Mouse (Mus musculus) embryonic facial prominence, embryonic 14.5 days (tissue): Measurements from ENCODE around the gene Arhgef39. TPM values are rescaled to one million over a fixed set of nuclear protein-coding genes. Genes with fewer than 3 reads are reported as not detected.

Source experiments
- ATAC-seq: fragments of 200-750 bp; cut with Nextera tagmentation; 2 replicates; pipeline ENCODE4 v1.8.0; 2017; ENCODE audit warnings: low read depth, moderate number of reproducible peaks, moderate TSS enrichment
- DNase-seq: peaks from one replicate; pipeline ENCODE4 v3.0.0-alpha.2; 2015; ENCODE audit warnings: low spot score
- H3K27ac ChIP-seq: fragments of 300-500 bp; sonication (generic); replicated peaks from 2 replicates; pipeline ENCODE4 v1.5.1; 2014; ENCODE audit warnings: low read depth, mild to moderate bottlenecking, low read length, moderate library complexity
- H3K27me3 ChIP-seq: fragments of 300-500 bp; sonication (generic); replicated peaks from 2 replicates; pipeline ENCODE4 v1.6.1; 2014; ENCODE audit warnings: low read length; ENCODE audit not compliant: control insufficient read depth, insufficient read depth
- H3K36me3 ChIP-seq: fragments of 300-500 bp; sonication (generic); 2 replicates; pipeline ENCODE4 v1.6.1; 2014; ENCODE audit warnings: low read length, mixed read lengths; ENCODE audit not compliant: control insufficient read depth, insufficient read depth
- H3K4me1 ChIP-seq: fragments of 300-500 bp; sonication (generic); 2 replicates; pipeline ENCODE4 v1.6.1; 2014; ENCODE audit warnings: antibody characterized with exemption, low read length; ENCODE audit not compliant: control insufficient read depth, insufficient read depth
- H3K4me2 ChIP-seq: fragments of 300-500 bp; sonication (generic); 2 replicates; pipeline ENCODE4 v1.6.1; 2014; ENCODE audit warnings: low read depth, mild to moderate bottlenecking, low read length, moderate library complexity, mixed read lengths
- H3K4me3 ChIP-seq: fragments of 300-500 bp; sonication (generic); 2 replicates; pipeline ENCODE4 v1.5.1; 2014; ENCODE audit warnings: low read depth, mild to moderate bottlenecking, low read length
- H3K9ac ChIP-seq: fragments of 300-500 bp; sonication (generic); 2 replicates; pipeline ENCODE4 v1.6.1; 2014; ENCODE audit warnings: low read depth, mild to moderate bottlenecking, low read length, moderate library complexity, mixed read lengths
- H3K9me3 ChIP-seq: fragments of 300-500 bp; sonication (generic); 2 replicates; pipeline ENCODE4 v1.6.1; 2016; ENCODE audit warnings: low read length; ENCODE audit not compliant: control insufficient read depth
- WGBS: fragments of 180-500 bp; shearing (Covaris S2); extraction: QIAGEN DNeasy Blood & Tissue Kit; methylation state at CpG from one replicate; pipeline ENCODE4 v1.1.7; 2014; 5-methylcytosine and 5-hydroxymethylcytosine counted together
- polyA plus RNA-seq: library from polyadenylated mRNA; unstranded; fragments of >200 nt; fragmentation: Nextera tagmentation; extraction: Ambion mirVana; gene quantifications from 2 replicates; pipeline ENCODE4 v1.2.1, GENCODE M21; 2014

Gene Arhgef39
- polyA plus RNA-seq, 1 experiment from 2014 or later: 22.3 TPM

DNA sequence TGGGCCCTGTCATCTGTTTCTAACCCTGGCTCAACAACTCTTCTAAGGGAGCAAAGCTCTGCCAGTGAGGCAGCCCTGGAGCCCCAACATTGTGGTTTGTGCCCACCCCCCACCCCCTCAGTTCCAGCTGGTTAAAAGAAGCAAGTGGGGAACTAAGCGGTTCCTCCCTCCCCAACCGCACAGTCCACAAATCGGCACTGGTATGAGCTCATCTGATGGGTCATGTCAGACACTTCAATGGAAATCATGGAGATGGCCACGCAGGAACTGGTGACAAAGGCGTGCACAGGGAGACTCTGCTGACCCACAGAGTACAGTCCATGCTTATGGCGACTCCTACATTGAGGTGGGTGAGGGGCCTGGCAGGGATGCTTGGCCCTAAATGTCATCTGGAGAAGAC lies 33.6 kb downstream of the Arhgef39 start:
- no peak overlapping the region for H3K27ac ChIP-seq
- WGBS: 85% methylated on average over 6 of the region's 6 CpGs
- ATAC-seq: no peak
- H3K9ac ChIP-seq: no peak overlapping the region
- H3K27me3 ChIP-seq: no peaks in the 10 kb centered on the region
- no peaks in the 10 kb centered on the region for H3K4me1 ChIP-seq
- H3K4me3 ChIP-seq: no peak overlapping the region
- DNase-seq: no peak
- H3K36me3 ChIP-seq: no peaks in the 10 kb centered on the region
- no peaks in the 10 kb centered on the region for H3K9me3 ChIP-seq
- H3K4me2 ChIP-seq: no peak overlapping the region

DNA sequence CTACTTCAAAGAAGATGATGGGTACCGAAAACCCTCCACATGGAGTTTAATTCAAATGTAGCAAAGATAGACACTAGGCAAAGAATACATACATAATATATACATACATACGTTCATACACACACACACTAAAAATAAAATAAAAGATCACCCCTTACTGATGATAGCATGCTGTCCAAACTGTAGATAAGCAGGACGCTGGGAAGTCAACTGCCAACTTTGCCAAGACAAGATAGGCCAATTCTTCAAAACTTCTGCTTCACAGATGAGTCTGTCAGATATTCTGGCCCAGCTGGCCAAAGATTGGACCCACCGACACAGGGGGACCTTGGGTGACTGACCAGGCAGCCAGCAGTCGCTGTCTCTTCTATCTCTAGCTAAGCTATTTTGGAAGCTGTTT lies 36.4 kb downstream of the Arhgef39 start:
- Histone ChIP-seq H3K9me3 (no peaks in the 10 kb centered on the region), H3K4me1 (no peaks in the 10 kb centered on the region), H3K27ac (no peak overlapping the region), H3K4me2 (no peak overlapping the region), H3K4me3 (no peak overlapping the region), H3K9ac (no peak overlapping the region), H3K27me3 (no peaks in the 10 kb centered on the region), H3K36me3 (no peaks in the 10 kb centered on the region)
- WGBS: 94% methylated on average over 5 of the region's 5 CpGs
- ATAC-seq (no peak), DNase-seq (no peak)

GRCm38 (mm10) chr4:43457124-43457523 lies 42.4 kb downstream of the Arhgef39 start:
- H3K9me3 ChIP-seq: no peaks in the 10 kb centered on the region
- peaks cover 12% of the 10 kb centered on the region for H3K4me1 ChIP-seq
- ATAC-seq: no peak
- H3K4me3 ChIP-seq: no peak overlapping the region
- 28% methylated on average over 8 of the region's 8 CpGs for WGBS
- DNase-seq: no peak
- H3K4me2 ChIP-seq: no peak overlapping the region
- no peak overlapping the region for H3K27ac ChIP-seq
- H3K36me3 ChIP-seq: no peaks in the 10 kb centered on the region
- peaks cover 22% of the 10 kb centered on the region for H3K27me3 ChIP-seq
- no peak overlapping the region for H3K9ac ChIP-seq

- Histone ChIP-seq H3K27me3 (peaks cover 22% of the 10 kb centered on the region), H3K9me3 (no peaks in the 10 kb centered on the region), H3K4me1 (peaks cover 12% of the 10 kb centered on the region), H3K9ac (no peak overlapping the region), H3K4me3 (no peak overlapping the region), H3K27ac (no peak overlapping the region), H3K4me2 (no peak overlapping the region), H3K36me3 (no peaks in the 10 kb centered on the region)
- DNase-seq (no peak), ATAC-seq (no peak)
- WGBS: 24% methylated on average over 4 of the region's 4 CpGs
Observed at GRCm38 (mm10) chr4:43456470-43456869, 43.0 kb downstream of the Arhgef39 start.

DNA sequence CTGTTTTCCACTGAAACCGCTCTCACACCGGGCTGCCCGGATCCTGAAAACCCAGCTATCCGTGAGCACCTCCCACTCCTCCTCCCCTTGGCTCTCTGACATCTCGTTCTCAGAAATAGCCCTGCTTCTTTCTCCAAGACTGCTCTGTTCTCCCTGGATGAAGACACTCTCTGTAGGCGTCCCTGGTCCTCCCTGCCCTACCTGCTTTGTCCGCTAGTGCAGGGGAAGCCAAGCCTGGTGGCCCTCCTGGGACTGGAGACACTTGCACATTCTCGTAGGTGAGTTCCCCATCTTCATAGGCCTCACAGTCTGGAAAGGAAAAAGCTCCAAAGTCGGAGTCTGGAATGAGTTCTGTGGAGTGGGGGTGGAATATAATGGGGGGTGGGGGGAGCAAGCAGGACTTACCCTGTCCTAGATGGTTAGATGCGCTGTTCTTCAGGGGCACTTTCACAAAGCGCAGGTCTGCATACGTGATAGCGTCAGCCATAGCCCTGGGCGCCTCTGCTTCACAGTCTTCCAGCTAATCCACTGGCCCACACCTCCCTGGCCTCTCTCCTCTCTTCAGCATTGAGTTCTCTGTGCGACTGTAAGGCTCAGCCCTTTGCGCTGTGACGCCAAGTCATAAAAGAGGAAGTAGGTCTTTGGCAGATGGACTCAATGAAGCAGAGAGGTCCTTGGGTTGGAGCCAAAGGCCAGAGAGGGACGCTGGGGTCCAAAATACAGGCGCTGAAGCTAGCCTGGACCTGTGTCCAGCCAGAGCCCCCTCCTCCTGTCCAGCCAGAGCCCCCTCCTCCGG lies 45.3 kb downstream of the Arhgef39 start, which contains the start of gene Cd72:
Gene Cd72 (minus strand): TSS at position 588 of the 796 bp plus-strand sequence.
- ATAC-seq (peak; percentile 20; the same call in 1 of the 2 replicates), DNase-seq (no peak)
- peaks cover 12% of the 10 kb centered on the region for H3K4me1 ChIP-seq
- H3K27ac ChIP-seq: no peak within 1 kb of the TSS
- peaks cover 22% of the 10 kb centered on the region for H3K27me3 ChIP-seq
- WGBS: 29% methylated on average over 20 of the region's 20 CpGs
- peak within 1 kb of the TSS; percentile 60 for H3K4me2 ChIP-seq
- peak within 1 kb of the TSS; percentile 49 for H3K9ac ChIP-seq
- no peaks in the 10 kb centered on the region for H3K36me3 ChIP-seq
- peak within 1 kb of the TSS; percentile 27 for H3K4me3 ChIP-seq
- no peaks in the 10 kb centered on the region for H3K9me3 ChIP-seq

DNA sequence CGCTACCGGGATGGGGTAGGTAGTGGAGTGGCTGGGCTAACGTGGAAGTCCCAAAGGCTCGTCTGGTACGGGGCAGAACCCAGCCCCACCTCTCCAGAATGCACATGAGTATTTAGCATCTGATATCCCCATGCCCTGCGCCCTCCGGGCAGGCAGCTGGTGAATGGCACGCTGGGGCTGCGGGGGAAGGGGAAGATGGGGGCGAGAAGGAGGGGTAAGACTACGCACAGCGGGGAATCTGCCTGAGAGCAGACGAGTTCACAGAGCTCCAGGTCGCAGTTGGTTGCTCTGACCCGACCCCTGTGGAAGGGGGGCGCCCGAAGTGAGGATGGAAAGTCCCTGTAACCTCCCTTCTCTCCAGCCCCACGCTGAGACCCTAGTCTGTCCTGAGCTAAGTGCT lies 46.1 kb downstream of the Arhgef39 start:
- ATAC-seq: peak; percentile 39; the same call in 1 of the 2 replicates
- peaks cover 12% of the 10 kb centered on the region for H3K4me1 ChIP-seq
- H3K9me3 ChIP-seq: no peaks in the 10 kb centered on the region
- peak overlapping the region; percentile 49 for H3K9ac ChIP-seq
- peak overlapping the region; percentile 60 for H3K4me2 ChIP-seq
- peak overlapping the region; percentile 27 for H3K4me3 ChIP-seq
- H3K27ac ChIP-seq: no peak overlapping the region
- DNase-seq: peak; percentile 34
- peaks cover 22% of the 10 kb centered on the region for H3K27me3 ChIP-seq
- no peaks in the 10 kb centered on the region for H3K36me3 ChIP-seq
- WGBS: 2% methylated on average over 16 of the region's 18 CpGs

DNA sequence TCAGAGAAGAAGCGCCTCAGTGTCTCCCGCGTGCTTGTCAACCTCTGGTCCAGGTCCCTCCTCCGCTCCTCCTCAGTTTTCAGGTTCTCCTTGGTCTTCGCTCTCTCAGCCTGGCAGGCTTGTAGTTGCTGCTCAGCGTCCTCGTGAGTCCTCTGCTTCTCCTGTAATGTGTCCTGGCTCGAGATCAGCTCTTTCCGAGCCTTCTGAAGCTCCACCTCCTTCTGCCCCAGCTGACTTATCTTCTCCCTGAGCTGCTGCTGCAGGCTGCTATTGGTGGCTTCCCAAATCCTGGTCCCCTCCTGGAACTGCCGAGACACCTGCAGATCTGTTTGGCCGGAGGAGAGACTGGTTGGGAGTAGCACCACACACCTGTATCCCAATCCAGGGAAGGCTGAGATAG lies 47.2 kb downstream of the Arhgef39 start:
- Histone ChIP-seq H3K4me2 (no peak overlapping the region), H3K27me3 (peaks cover 22% of the 10 kb centered on the region), H3K4me1 (peaks cover 12% of the 10 kb centered on the region), H3K9me3 (no peaks in the 10 kb centered on the region), H3K9ac (no peak overlapping the region), H3K36me3 (peaks cover 10% of the 10 kb centered on the region), H3K27ac (no peak overlapping the region), H3K4me3 (no peak overlapping the region)
- 49% methylated on average over 11 of the region's 11 CpGs for WGBS
- DNase-seq (no peak), ATAC-seq (no peak)

DNA sequence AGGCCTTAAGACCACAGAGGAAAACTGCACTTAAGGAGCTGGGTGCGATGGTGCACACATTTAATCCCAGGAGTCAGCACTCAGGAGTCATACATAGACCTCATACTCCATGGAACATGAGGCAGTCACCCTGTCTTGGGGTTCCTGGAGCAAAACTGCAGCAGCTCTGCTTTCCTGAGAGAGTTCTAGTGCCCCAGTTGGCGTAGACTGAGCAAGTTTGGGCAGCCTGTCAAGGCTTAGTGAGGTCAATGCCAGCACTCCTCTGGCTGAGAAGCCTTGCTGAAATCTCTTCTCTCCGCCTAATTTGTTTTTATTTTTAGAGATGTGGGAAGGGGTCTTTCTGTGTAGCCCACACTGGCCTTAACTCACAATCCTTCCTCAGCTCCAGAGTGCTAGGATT lies 50.9 kb downstream of the Arhgef39 start:
- WGBS: 93% methylated on average over 3 of the region's 3 CpGs
- Histone ChIP-seq H3K36me3 (peaks cover 34% of the 10 kb centered on the region), H3K27me3 (peaks cover 9% of the 10 kb centered on the region), H3K4me2 (no peak overlapping the region), H3K27ac (no peak overlapping the region), H3K9me3 (no peaks in the 10 kb centered on the region), H3K9ac (no peak overlapping the region), H3K4me3 (no peak overlapping the region), H3K4me1 (peaks cover 15% of the 10 kb centered on the region)
- ATAC-seq (no peak), DNase-seq (no peak)

DNA sequence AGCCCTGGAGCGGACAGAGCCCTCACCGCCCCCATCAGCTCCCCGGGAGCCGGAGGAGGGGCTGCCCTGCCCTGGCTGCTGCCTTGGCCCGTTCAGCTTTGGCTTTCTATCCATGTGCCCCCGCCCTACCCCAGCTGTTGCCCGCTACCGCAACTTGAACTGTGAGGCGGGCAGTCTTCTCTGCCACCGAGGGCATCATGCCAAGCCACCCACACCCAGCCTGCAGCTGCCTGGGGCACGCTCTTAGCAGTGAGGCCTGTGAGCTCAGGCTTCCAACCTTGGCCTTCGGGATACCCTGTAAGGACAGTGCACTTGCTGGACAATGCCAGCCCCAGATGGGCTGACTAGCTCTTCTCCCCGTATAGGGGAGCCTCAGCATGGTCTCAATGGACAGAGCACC lies 52.2 kb downstream of the Arhgef39 start:
- Histone ChIP-seq H3K27me3 (no peaks in the 10 kb centered on the region), H3K9me3 (no peaks in the 10 kb centered on the region), H3K27ac (no peak overlapping the region; the same call in 1 of the 2 replicates), H3K36me3 (peaks cover 34% of the 10 kb centered on the region), H3K9ac (no peak overlapping the region), H3K4me3 (no peak overlapping the region), H3K4me1 (peaks cover 9% of the 10 kb centered on the region), H3K4me2 (no peak overlapping the region)
- 87% methylated on average over 11 of the region's 13 CpGs for WGBS
- ATAC-seq: no peak
- DNase-seq: no peak
